Mouse (Mus musculus) cortical plate, adult 2 months (tissue): Measurements from ENCODE around the gene H60c.

Experiments
- CTCF ChIP-seq: fragments of 200-500 bp; IDR thresholded peaks from 2 replicates; pipeline ENCODE4 v1.5.1; 2011; ENCODE audit warnings: mild to moderate bottlenecking, control low read depth, low read length; ENCODE audit not compliant: insufficient read depth; ENCODE audit errors: extremely low read depth
- POLR2A ChIP-seq: fragments of 200-500 bp; IDR thresholded peaks from 2 replicates; pipeline ENCODE4 v1.6.1; 2011; ENCODE audit warnings: mild to moderate bottlenecking, low read length, control low read depth; ENCODE audit not compliant: insufficient read depth; ENCODE audit errors: extremely low read depth

DNA sequence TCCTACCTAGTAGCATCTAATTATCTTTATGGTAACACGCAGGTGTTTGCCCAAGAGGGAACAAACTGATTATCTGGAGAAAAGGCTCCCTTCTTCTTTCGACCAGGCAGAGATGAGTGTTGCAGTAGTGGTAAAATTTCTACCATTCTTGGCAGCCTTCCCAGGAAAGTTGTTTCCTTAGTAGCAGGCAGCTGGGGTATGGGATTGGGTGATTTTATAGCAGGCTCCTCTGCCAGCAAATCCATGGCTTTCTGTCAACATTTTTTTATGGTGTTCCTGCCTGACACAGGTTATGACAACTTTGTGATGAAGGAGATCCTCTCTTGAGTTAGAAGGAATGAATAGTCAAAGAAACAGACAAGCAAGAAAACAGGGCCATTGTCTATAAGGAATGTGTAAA, 40.2 kb upstream of the H60c start:
- TF ChIP-seq CTCF (no peak), POLR2A (no peak)
